In genomic region chr4:34550748-34551097, GRCm38 (mm10) we compare ENCODE assay signal across 8 mouse cellular contexts. TPM values are rescaled to one million over a fixed set of nuclear protein-coding genes. Genes with fewer than 3 reads are reported as not detected.
A peak's percentile ranks its signal among the peaks of the same experiment; 100 is the strongest.
DNase-seq lines count a peak whose midpoint lies in the region; ATAC-seq and TF ChIP-seq lines count a peak whose summit lies in the region.

Gene Akirin2, plus strand, starts transcription at chr4:34550937.

- in situ Hi-C loops in ES-E14 (cut with MboI; ENCODE audit: low sequenced_read_pairs in 2 of 2, unreplicated experiment in 2 of 2): no loop called here

- H3K4me2 ChIP-seq in limb, embryonic 13.5 days (replicated peaks): peak within 1 kb of the TSS; percentile 69
- peak within 1 kb of the TSS; percentile 75 for H3K4me2 ChIP-seq in neural tube, embryonic 12.5 days (replicated peaks)

- ATAC-seq in frontal cortex, adult (ENCODE audit: low TSS enrichment): no peak; the same call in none of the 2 replicates
- peak; percentile 29; the same call in 1 of the 2 replicates for ATAC-seq in limb, embryonic 13.5 days (ENCODE audit: low FRiP score, low read depth)
- peak; percentile 69 for ATAC-seq in neural tube, embryonic 12.5 days (ENCODE audit: low FRiP score, low read depth)

- H3K27ac ChIP-seq in ES-E14 (ENCODE audit: insufficient read depth, low read depth, low read length, poor library complexity, severe bottlenecking): peak within 1 kb of the TSS; percentile 78
- H3K27ac ChIP-seq in forebrain, embryonic 10.5 days: peak within 1 kb of the TSS; percentile 97
- H3K27ac ChIP-seq in limb, embryonic 13.5 days: peak within 1 kb of the TSS; percentile 94
- H3K27ac ChIP-seq in neural tube, embryonic 12.5 days: peak within 1 kb of the TSS; percentile 93

- H3K36me3 ChIP-seq in ES-E14 (ENCODE audit: control insufficient read depth, insufficient read depth, low read length, poor library complexity, severe bottlenecking): peaks cover 2% of the 10 kb centered on the region; the same call in 1 of the 2 replicates
- H3K36me3 ChIP-seq in forebrain, embryonic 10.5 days (replicated peaks): peaks cover 9% of the 10 kb centered on the region
- H3K36me3 ChIP-seq in limb, embryonic 13.5 days: peaks cover 7% of the 10 kb centered on the region; the same call in 1 of the 2 replicates
- 0 out of 2 replicates have a peak, but pooled peaks cover 4% of the 10 kb centered on the region for H3K36me3 ChIP-seq in neural tube, embryonic 12.5 days

- peaks cover 2 to 6% of the 10 kb centered on the region in 2 experiments; a peak in 3 of 4 replicates for H3K4me1 ChIP-seq in ES-E14 (ENCODE audit: control insufficient read depth in 2 of 2, insufficient read depth in 2 of 2, low read length in 2 of 2, poor library complexity in 1 of 2)
- peaks cover 40% of the 10 kb centered on the region for H3K4me1 ChIP-seq in forebrain, embryonic 10.5 days
- H3K4me1 ChIP-seq in limb, embryonic 13.5 days: peaks cover 21% of the 10 kb centered on the region
- H3K4me1 ChIP-seq in neural tube, embryonic 12.5 days: peaks cover 16% of the 10 kb centered on the region

- DNase-seq in frontal cortex, adult 2 months (ENCODE audit: extremely low spot score in 1 of 2, low spot score in 1 of 2): no peak
- DNase-seq in ES-E14 (ENCODE audit: low read depth, low spot score): no peak
- no peak for DNase-seq in forebrain, embryonic 10.5 days (ENCODE audit: extremely low spot score, low spot score)
- no peak for DNase-seq in heart, postnatal 36 days
- no peak for DNase-seq in B cell, adult 2 months

- H3K9me3 ChIP-seq in ES-E14 (ENCODE audit: control insufficient read depth, insufficient read depth, low read depth, low read length): no peaks in the 10 kb centered on the region
- H3K9me3 ChIP-seq in forebrain, embryonic 10.5 days: no peaks in the 10 kb centered on the region
- H3K9me3 ChIP-seq in limb, embryonic 13.5 days: no peaks in the 10 kb centered on the region
- no peaks in the 10 kb centered on the region for H3K9me3 ChIP-seq in neural tube, embryonic 12.5 days

- WGBS in forebrain, embryonic 10.5 days: under 1% methylated on average over 53 of the region's 53 CpGs
- WGBS in limb, embryonic 13.5 days: under 1% methylated on average over 52 of the region's 53 CpGs
- WGBS in neural tube, embryonic 12.5 days: under 1% methylated on average over 53 of the region's 53 CpGs

- intact Hi-C loops in heart, postnatal 36 days (cut with DNase I): loop anchor here (5.0 to 10.0 kb wide), 4 partner anchors 62 to 674 kb away; partner anchors contain the start of genes C9orf72, Orc3, Rars2 and Smim8

- no peaks in the 10 kb centered on the region for H3K27me3 ChIP-seq in forebrain, embryonic 10.5 days (ENCODE audit: poor library complexity, severe bottlenecking)
- no peaks in the 10 kb centered on the region for H3K27me3 ChIP-seq in limb, embryonic 13.5 days
- no peaks in the 10 kb centered on the region for H3K27me3 ChIP-seq in neural tube, embryonic 12.5 days (replicated peaks)

- peak within 1 kb of the TSS; percentile 96 for H3K9ac ChIP-seq in ES-E14 (ENCODE audit: insufficient read depth, low read depth, low read length, poor library complexity, severe bottlenecking)
- H3K9ac ChIP-seq in limb, embryonic 13.5 days: peak within 1 kb of the TSS; percentile 98
- H3K9ac ChIP-seq in neural tube, embryonic 12.5 days: peak within 1 kb of the TSS; percentile 99

- H3K4me3 ChIP-seq in ES-E14 (ENCODE audit: insufficient read depth in 1 of 2, low read depth in 1 of 2, low read length in 2 of 2, poor library complexity in 1 of 2, severe bottlenecking in 1 of 2): peak within 1 kb of the TSS; percentile 88 to 95
- H3K4me3 ChIP-seq in forebrain, embryonic 10.5 days: peak within 1 kb of the TSS; percentile 96
- peak within 1 kb of the TSS; percentile 98 for H3K4me3 ChIP-seq in limb, embryonic 13.5 days
- H3K4me3 ChIP-seq in neural tube, embryonic 12.5 days: peak within 1 kb of the TSS; percentile 99

TF ChIP-seq in ES-E14, 5 proteins besides CTCF, POLR2A, EP300 and RAD21:
- no peak for TF ChIP-seq HCFC1 (IDR thresholded peaks at IDR 0.05; ENCODE audit: borderline replicate concordance, insufficient read depth, low read length)
- TF ChIP-seq ZNF384 (IDR thresholded peaks at IDR 0.05; ENCODE audit: low read depth, low read length): no peak
- no peak for TF ChIP-seq ZC3H11A (IDR thresholded peaks at IDR 0.05; ENCODE audit: borderline replicate concordance, low read depth, low read length)
- no peak for TF ChIP-seq MAFK (IDR thresholded peaks at IDR 0.05; ENCODE audit: insufficient read depth, low read depth, low read length)
- TF ChIP-seq CHD2 (IDR thresholded peaks at IDR 0.05; ENCODE audit: low read depth, low read length): no peak
TF ChIP-seq in ES-E14: peak in this region for 0.

RNA-seq across cellular contexts. Expression of gene Akirin2, which starts in this region (rescaled TPM):
- 87.6 and 90.9 TPM in 2 replicates for polyA plus RNA-seq in frontal cortex, adult 2 months (2012; rRNA removed)
- 37.4 and 56.4 TPM in 2 replicates for total RNA-seq in ES-E14 (2012; rRNA removed)
- 44.6 and 55.0 TPM in 2 replicates for polyA plus RNA-seq in forebrain, embryonic 10.5 days (2016; fragmentation: Nextera tagmentation; extraction: Ambion mirVana)
- total RNA-seq in heart, postnatal 36 days (2021): 10 to 100 TPM; 61.0 to 62.8 TPM
- 53.8 and 59.7 TPM in 2 replicates for polyA plus RNA-seq in limb, embryonic 13.5 days (2015; fragmentation: Nextera tagmentation; extraction: Ambion mirVana)
- polyA plus RNA-seq in neural tube, embryonic 12.5 days (2016; fragmentation: Nextera tagmentation; extraction: Ambion mirVana): 150 and 151 TPM in 2 replicates
